In the genomic region with DNA sequence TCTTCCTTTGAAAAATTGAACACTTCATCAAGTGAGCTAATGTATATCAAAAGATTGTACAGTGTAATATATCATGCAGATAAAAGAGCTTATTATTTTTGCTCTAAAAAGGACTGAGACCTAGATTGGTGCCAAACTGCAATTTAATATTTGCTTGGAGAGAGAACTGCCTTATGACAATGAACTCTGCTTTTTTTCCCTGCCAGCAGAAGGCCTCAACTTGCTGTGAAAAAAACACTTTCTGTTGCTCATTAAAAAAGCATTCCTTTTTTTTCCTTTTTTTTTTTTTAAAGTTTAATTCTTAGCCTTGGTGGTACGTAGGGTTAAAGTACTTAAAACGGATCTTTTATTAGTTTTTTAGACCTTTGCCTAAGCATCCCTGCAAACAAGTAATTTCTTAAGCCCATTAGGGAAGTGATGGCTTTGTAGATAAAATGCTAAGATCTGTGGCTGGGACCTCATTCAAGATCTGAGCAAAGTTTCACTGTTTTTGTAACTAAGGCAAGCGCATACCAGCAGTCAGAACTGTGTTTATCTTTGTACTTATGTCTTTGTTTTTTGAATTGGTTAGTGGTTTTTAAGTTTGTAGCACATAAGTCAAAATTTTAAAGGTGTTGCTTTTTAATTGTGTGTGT, we compare ENCODE assay signal across 8 mouse cellular contexts. TPM values are rescaled to one million over a fixed set of nuclear protein-coding genes. Genes with fewer than 3 reads are reported as not detected.
DNase-seq lines count a peak whose midpoint lies in the region; ATAC-seq and TF ChIP-seq lines count a peak whose summit lies in the region.

No protein-coding gene starts in this region.

- ATAC-seq in embryonic facial prominence, embryonic 11.5 days (replicated peaks; ENCODE audit: insufficient number of reproducible peaks, low FRiP score, low TSS enrichment, low read depth), result no peak
- no peak for ATAC-seq in intestine, embryonic 16.5 days
- ATAC-seq in neural tube, embryonic 13.5 days (ENCODE audit: low read depth), result no peak
- no peak for ATAC-seq in megakaryocyte progenitor cell, adult 5-6 weeks (replicated peaks; ENCODE audit: poor library complexity)

- no peaks in the 10 kb centered on the region for H3K36me3 ChIP-seq in embryonic facial prominence, embryonic 11.5 days (replicated peaks; ENCODE audit: control insufficient read depth, insufficient read depth, low read depth, low read length)
- H3K36me3 ChIP-seq in intestine, embryonic 16.5 days (ENCODE audit: control insufficient read depth, insufficient read depth, low read length), result no peaks in the 10 kb centered on the region
- no peaks in the 10 kb centered on the region for H3K36me3 ChIP-seq in neural tube, embryonic 13.5 days

- no peaks in the 10 kb centered on the region for H3K27me3 ChIP-seq in embryonic facial prominence, embryonic 11.5 days (ENCODE audit: control insufficient read depth, insufficient read depth, low read length)
- H3K27me3 ChIP-seq in intestine, embryonic 16.5 days (replicated peaks; ENCODE audit: control insufficient read depth, insufficient read depth, low read length), result no peaks in the 10 kb centered on the region
- H3K27me3 ChIP-seq in neural tube, embryonic 13.5 days, result no peaks in the 10 kb centered on the region

- no peak for TF ChIP-seq CTCF in layer of hippocampus, adult 2 months (conservative IDR thresholded peaks at IDR 0.05)

- H3K9ac ChIP-seq in embryonic facial prominence, embryonic 11.5 days (replicated peaks; ENCODE audit: low read length), result no peak overlapping the region
- H3K9ac ChIP-seq in intestine, embryonic 16.5 days (ENCODE audit: low read depth, low read length), result no peak overlapping the region; the same call in 1 of the 2 replicates
- peak overlapping the region; percentile 99 for H3K9ac ChIP-seq in neural tube, embryonic 13.5 days

- WGBS in embryonic facial prominence, embryonic 11.5 days, result 50% methylated on average over 3 of the region's 3 CpGs
- 53% methylated on average over 3 of the region's 3 CpGs for WGBS in intestine, embryonic 16.5 days
- WGBS in neural tube, embryonic 13.5 days, result 65% methylated on average over 3 of the region's 3 CpGs

- H3K27ac ChIP-seq in layer of hippocampus, adult 2 months, result peak overlapping the region; percentile 99
- no peak overlapping the region for H3K27ac ChIP-seq in embryonic facial prominence, embryonic 11.5 days (replicated peaks; ENCODE audit: low read depth, low read length)
- H3K27ac ChIP-seq in intestine, embryonic 16.5 days (ENCODE audit: low read length), result no peak overlapping the region
- peak overlapping the region; percentile 97; the same call in 1 of the 2 replicates for H3K27ac ChIP-seq in neural tube, embryonic 13.5 days (replicated peaks)

- no peaks in the 10 kb centered on the region for H3K4me1 ChIP-seq in embryonic facial prominence, embryonic 11.5 days (ENCODE audit: control insufficient read depth, insufficient read depth, low read length)
- H3K4me1 ChIP-seq in intestine, embryonic 16.5 days (ENCODE audit: control insufficient read depth, insufficient read depth, low read length), result peaks cover 9% of the 10 kb centered on the region
- H3K4me1 ChIP-seq in neural tube, embryonic 13.5 days (replicated peaks), result peaks cover 27% of the 10 kb centered on the region

- no peak for DNase-seq in layer of hippocampus, adult 2 months (ENCODE audit: low spot score in 2 of 2)
- no peak for DNase-seq in layer of hippocampus, adult 9-10 months (ENCODE audit: low spot score)
- DNase-seq in embryonic facial prominence, embryonic 11.5 days (ENCODE audit: low spot score), result no peak
- DNase-seq in left cerebral cortex, adult 9 months (ENCODE audit: low spot score in 2 of 2), result no peak
- DNase-seq in adrenal gland, adult 2 months, result no peak

- H3K4me2 ChIP-seq in embryonic facial prominence, embryonic 11.5 days (ENCODE audit: low read depth, low read length), result peak overlapping the region; percentile 67
- peak overlapping the region; percentile 64; the same call in 1 of the 2 replicates for H3K4me2 ChIP-seq in intestine, embryonic 16.5 days (ENCODE audit: low read depth, low read length)
- peak overlapping the region; percentile 68 for H3K4me2 ChIP-seq in neural tube, embryonic 13.5 days

- H3K4me3 ChIP-seq in layer of hippocampus, adult 2 months, result peak overlapping the region; percentile 80
- H3K4me3 ChIP-seq in embryonic facial prominence, embryonic 11.5 days (ENCODE audit: low read depth, low read length), result peak overlapping the region; percentile 95
- peak overlapping the region; percentile 99; the same call in 1 of the 2 replicates for H3K4me3 ChIP-seq in intestine, embryonic 16.5 days (ENCODE audit: low read length)
- peak overlapping the region; percentile 98 for H3K4me3 ChIP-seq in neural tube, embryonic 13.5 days

- H3K9me3 ChIP-seq in embryonic facial prominence, embryonic 11.5 days (replicated peaks; ENCODE audit: control insufficient read depth, low read length), result no peaks in the 10 kb centered on the region
- no peaks in the 10 kb centered on the region for H3K9me3 ChIP-seq in intestine, embryonic 16.5 days (ENCODE audit: control insufficient read depth, low read length)
- no peaks in the 10 kb centered on the region for H3K9me3 ChIP-seq in neural tube, embryonic 13.5 days

RNA-seq across cellular contexts. Expression of a gene that starts 1.7 kb away (rescaled TPM):
- 10 to 100 TPM; 87.9 to 92.3 TPM for total RNA-seq in layer of hippocampus, adult 2 months (2021)
- 27.2 and 31.4 TPM in 2 replicates for polyA plus RNA-seq in embryonic facial prominence, embryonic 11.5 days (2014; fragmentation: Nextera tagmentation; extraction: Ambion mirVana)
- 22.6 and 24.0 TPM in 2 replicates for polyA plus RNA-seq in intestine, embryonic 16.5 days (2015; fragmentation: Nextera tagmentation; extraction: Ambion mirVana)
- polyA plus RNA-seq in neural tube, embryonic 13.5 days (2015; fragmentation: Nextera tagmentation; extraction: Ambion mirVana), result 82.6 and 93.1 TPM in 2 replicates
- total RNA-seq in megakaryocyte progenitor cell, adult 5-6 weeks (2015), result 50.5 and 60.6 TPM in 2 replicates
- total RNA-seq in megakaryocyte progenitor cell, adult 5-6 weeks (2017), result 11.6 and 16.0 TPM in 2 replicates
- total RNA-seq in adrenal gland, adult 2 months (2021), result 10 to 100 TPM; 33.6 to 39.5 TPM
- polyA plus RNA-seq in adrenal gland, adult 2 months (2012; rRNA removed), result 18.9 and 23.0 TPM in 2 replicates

Comparison
In these comparisons a context has a peak if more than half of its experiments do, and no peak if none do; other contexts are left out.
1. H3K27ac ChIP-seq: peak in layer of hippocampus, adult 2 months (single experiment) and neural tube, embryonic 13.5 days (single experiment); none in embryonic facial prominence, embryonic 11.5 days (single experiment) and intestine, embryonic 16.5 days (single experiment).
2. Peak in every context shown above with its lines, with median percentiles within 50 percentile points of each other: H3K4me3 ChIP-seq and H3K4me2 ChIP-seq.